Mouse (Mus musculus) layer of hippocampus, adult 2 months (tissue): ENCODE measurements around the gene Gm3005. TPM values are rescaled to one million over a fixed set of nuclear protein-coding genes. Genes with fewer than 3 reads are reported as not detected.
"Not testable (repeated sequence)": the region's sequence is repeated elsewhere in the genome, so short reads cannot be mapped to it uniquely, and the experiment has no call there.

Experiments used
- DNase-seq, 2 experiments: peaks; one replicate each; pipeline ENCODE4 v3.0.0; 2022; ENCODE audit warnings: low spot score in 2 of 2
- H3K27ac ChIP-seq: fragments of 200-600 bp; 2 replicates; pipeline ENCODE4 v1.8.1; 2022
- H3K4me3 ChIP-seq: fragments of 200-600 bp; 2 replicates; pipeline ENCODE4 v1.8.1; 2022; ENCODE audit warnings: mild to moderate bottlenecking
- long read RNA-seq, 2 experiments: library from polyadenylated mRNA; stranded (forward); transcript quantifications; one replicate each; pipeline ENCODE4 v2.0.0; 2021; ENCODE audit warnings: borderline mapping rate in 2 of 2
- total RNA-seq, 2 experiments: library from RNA; stranded (reverse); gene quantifications; 2 replicates each; pipeline ENCODE4 v1.2.3; 2021

Gene Gm3005
- not detected for total RNA-seq
- long read RNA-seq, experiment 1, partial matches to known transcripts = 0 of 20 reads
- long read RNA-seq, experiment 1, other reads (novel, unspliced or antisense) = 20 of 20 reads
- long read RNA-seq, experiment 2, partial matches to known transcripts = 2 of 27 reads
- long read RNA-seq, experiment 2, other reads (novel, unspliced or antisense) = 25 of 27 reads

- H3K27ac ChIP-seq, H3K4me3 ChIP-seq, DNase-seq: not testable (repeated sequence)
Measured at GRCm38 (mm10) chr14:3427803-3428202, at the start of gene Gm3005. Gene Gm3005, plus strand, starts transcription at chr14:3428103.

- H3K4me3 ChIP-seq, H3K27ac ChIP-seq, DNase-seq: not testable (repeated sequence)
Measured at GRCm38 (mm10) chr14:3394793-3395192, 33.1 kb upstream of the Gm3005 start, which contains the start of gene Gm10413. Gene Gm10413, plus strand, starts transcription at chr14:3395093.

- not testable (repeated sequence) for DNase-seq, H3K27ac ChIP-seq, H3K4me3 ChIP-seq
Measured at GRCm38 (mm10) chr14:3412314-3412713, 15.6 kb upstream of the Gm3005 start, which contains the start of gene Gm10409. Gene Gm10409, plus strand, starts transcription at chr14:3412614.

- H3K4me3 ChIP-seq, DNase-seq, H3K27ac ChIP-seq: not testable (repeated sequence)
Measured at GRCm38 (mm10) chr14:3449079-3449478, 21.2 kb downstream of the Gm3005 start, which contains the start of gene Gm10408. Gene Gm10408, plus strand, starts transcription at chr14:3449379.

- not testable (repeated sequence) for DNase-seq, H3K4me3 ChIP-seq, H3K27ac ChIP-seq
Measured at GRCm38 (mm10) chr14:3634212-3634611, 206.3 kb downstream of the Gm3005 start, which contains the start of gene Gm3012. Gene Gm3012, plus strand, starts transcription at chr14:3634512.

Other genes with a start within 250 kb of the Gm3005 start
- not detected for gene Gm5795, start 239.8 kb upstream of the Gm3005 start, total RNA-seq
- gene D830030K20Rik, start 219.6 kb upstream of the Gm3005 start, total RNA-seq = 1 to 10 TPM; 4.4 to 5.4 TPM
- gene Gm2956, start 95.5 kb upstream of the Gm3005 start, total RNA-seq = not detected
- not detected for gene Gm10413, start 33.0 kb upstream of the Gm3005 start, total RNA-seq
- 1 to 10 TPM; 3.6 to 4.0 TPM for gene Gm10409, start 15.5 kb upstream of the Gm3005 start, total RNA-seq
- gene Gm10408, start 21.3 kb downstream of the Gm3005 start, total RNA-seq = not detected
- gene Gm3012, start 206.4 kb downstream of the Gm3005 start, total RNA-seq = not detected
- gene Gm3020, start 223.9 kb downstream of the Gm3005 start, total RNA-seq = 1 to 10 TPM; 3.6 to 4.0 TPM